Mouse (Mus musculus) myocyte (in vitro differentiated cells): ENCODE measurements at regions not wholly inside any gene's neighbourhood (a gene's known extent, or its start where the extent isn't known, plus 50 kb on each side); places are given as distances from the start of the nearest gene placed in this dataset.

Experiments used
- CEBPB ChIP-seq: IDR thresholded peaks from 2 replicates; pipeline ENCODE4 v1.6.1; 2011; ENCODE audit warnings: mild to moderate bottlenecking, moderate library complexity; ENCODE audit not compliant: poor library complexity, insufficient read depth, severe bottlenecking
- MAX ChIP-seq: IDR thresholded peaks from one replicate; pipeline ENCODE4 v1.6.1; 2011; ENCODE audit warnings: low read depth, mild to moderate bottlenecking, control low read depth
- POLR2A ChIP-seq: IDR thresholded peaks from one replicate; pipeline ENCODE4 v1.6.1; 2011; ENCODE audit warnings: low read depth, mild to moderate bottlenecking, control low read depth, moderate library complexity; ENCODE audit not compliant: insufficient read length
- REST ChIP-seq: IDR thresholded peaks from one replicate; pipeline ENCODE4 v1.6.1; 2011; ENCODE audit warnings: mild to moderate bottlenecking, control low read depth, moderate library complexity; ENCODE audit not compliant: insufficient read depth, insufficient read length
- TCF12 ChIP-seq: IDR thresholded peaks from one replicate; pipeline ENCODE4 v1.6.1; 2011; ENCODE audit warnings: mild to moderate bottlenecking, control low read depth; ENCODE audit not compliant: poor library complexity, insufficient read depth, severe bottlenecking
- USF1 ChIP-seq: IDR thresholded peaks from one replicate; pipeline ENCODE4 v1.6.1; 2011; ENCODE audit warnings: low read depth, mild to moderate bottlenecking, control low read depth, moderate library complexity

- TF ChIP-seq POLR2A (no peak), CEBPB (no peak), REST (no peak), MAX (no peak), TCF12 (no peak), USF1 (no peak)
Observed at GRCm38 (mm10) chr5:133189798-133190571, 646.8 kb upstream of the Auts2 start.
